Mouse (Mus musculus) bone marrow macrophage, adult 2 months (primary cell): ENCODE results near the gene Ddx23.

Experiments
- CTCF ChIP-seq: IDR thresholded peaks from 2 replicates; pipeline ENCODE4 v1.5.1; 2012; ENCODE audit warnings: low read depth, mild to moderate bottlenecking, low read length, moderate library complexity
- POLR2A ChIP-seq: IDR thresholded peaks from 2 replicates; pipeline ENCODE4 v1.6.1; 2012; ENCODE audit warnings: mild to moderate bottlenecking, low read depth, low read length, borderline replicate concordance

DNA sequence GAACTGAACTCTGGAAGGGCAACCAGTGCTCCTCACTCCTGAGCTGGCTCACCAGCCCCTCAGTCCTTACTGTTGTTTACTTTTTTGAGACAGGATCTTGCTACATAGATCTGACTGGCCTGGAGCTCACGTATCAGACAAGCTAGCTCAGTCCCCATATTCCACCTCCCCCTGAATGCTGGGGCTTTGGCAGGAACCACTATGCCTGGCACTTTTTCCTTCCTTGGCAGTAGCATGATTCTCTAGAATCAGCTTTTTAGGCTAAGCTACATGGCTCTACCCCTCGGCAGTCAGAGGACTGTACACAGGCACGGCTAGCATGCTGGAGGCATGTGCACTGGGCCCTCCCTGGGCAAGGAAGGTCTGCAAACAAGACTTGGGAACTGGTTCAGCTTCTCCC, 14.6 kb downstream of the Ddx23 start:
- TF ChIP-seq POLR2A = no peak
- no peak for TF ChIP-seq CTCF
